Mouse (Mus musculus) heart, postnatal 25 days (tissue): ENCODE data around the gene Knstrn. TPM values are rescaled to one million over a fixed set of nuclear protein-coding genes. Genes with fewer than 3 reads are reported as not detected.

Source experiments
- DNase-seq: peaks from one replicate; pipeline ENCODE4 v3.0.0; 2022; ENCODE audit warnings: low spot score
- intact Hi-C: fragments of 180-260 bp; cut with DNase I; formaldehyde crosslinking; loops from one replicate; pipeline ENCODE4 v1.15.1; 2025
- total RNA-seq, 2 experiments: library from RNA; stranded (reverse); gene quantifications; 2 replicates each; pipeline ENCODE4 v1.2.3; 2021

The Knstrn gene
- total RNA-seq: 1 to 10 TPM; 1.4 to 1.6 TPM

DNA sequence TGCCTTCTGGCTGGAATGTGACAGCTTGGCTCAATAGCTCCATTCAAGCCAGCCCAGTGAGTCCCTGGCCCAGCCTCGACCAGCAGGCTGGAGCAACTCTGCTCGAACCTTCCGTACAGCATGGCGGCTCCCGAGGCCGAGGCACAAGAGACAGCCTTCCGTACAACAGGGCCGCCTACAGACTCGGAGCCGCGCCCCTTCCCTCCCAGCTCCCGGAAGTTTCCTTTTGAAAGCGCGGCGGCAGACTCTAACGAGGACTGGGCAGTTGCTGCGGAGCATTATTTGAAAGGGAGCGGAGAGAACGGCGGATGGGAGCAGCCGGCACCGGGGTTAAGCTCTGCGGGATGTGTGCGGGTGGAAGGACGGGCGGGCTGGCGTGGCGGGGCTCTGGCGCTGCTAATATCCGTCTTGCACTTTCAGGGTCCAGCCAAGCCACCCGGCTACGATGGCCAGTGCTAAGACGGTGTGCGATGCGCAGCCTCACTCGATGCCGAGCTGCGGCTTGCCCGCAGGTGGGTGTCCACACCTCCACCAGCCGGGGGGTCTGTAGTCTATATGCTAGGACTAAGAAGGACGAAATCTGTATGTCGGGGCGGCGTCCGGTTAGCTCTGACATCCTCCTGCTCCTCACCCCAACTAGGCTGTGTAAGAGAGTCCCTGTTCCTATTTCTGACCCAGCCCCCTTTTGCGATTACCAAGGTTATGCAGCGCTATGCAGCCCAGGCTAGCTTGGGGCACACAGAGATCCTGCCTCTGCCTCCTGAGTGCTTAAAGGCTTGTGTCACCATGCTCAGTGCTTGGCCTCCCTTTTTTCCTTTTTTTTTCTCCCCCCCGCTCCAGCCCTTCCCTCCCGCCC lies at the start of gene Knstrn:
TSS of gene Knstrn (plus strand) at position 23 of the 856 bp plus-strand sequence.
- DNase-seq: peak; percentile 56
- intact Hi-C loops: loop anchor here (2.0 to 5.0 kb wide), 2 partner anchors 47 to 68 kb away; partner anchors contain the start of gene Ivd

DNA sequence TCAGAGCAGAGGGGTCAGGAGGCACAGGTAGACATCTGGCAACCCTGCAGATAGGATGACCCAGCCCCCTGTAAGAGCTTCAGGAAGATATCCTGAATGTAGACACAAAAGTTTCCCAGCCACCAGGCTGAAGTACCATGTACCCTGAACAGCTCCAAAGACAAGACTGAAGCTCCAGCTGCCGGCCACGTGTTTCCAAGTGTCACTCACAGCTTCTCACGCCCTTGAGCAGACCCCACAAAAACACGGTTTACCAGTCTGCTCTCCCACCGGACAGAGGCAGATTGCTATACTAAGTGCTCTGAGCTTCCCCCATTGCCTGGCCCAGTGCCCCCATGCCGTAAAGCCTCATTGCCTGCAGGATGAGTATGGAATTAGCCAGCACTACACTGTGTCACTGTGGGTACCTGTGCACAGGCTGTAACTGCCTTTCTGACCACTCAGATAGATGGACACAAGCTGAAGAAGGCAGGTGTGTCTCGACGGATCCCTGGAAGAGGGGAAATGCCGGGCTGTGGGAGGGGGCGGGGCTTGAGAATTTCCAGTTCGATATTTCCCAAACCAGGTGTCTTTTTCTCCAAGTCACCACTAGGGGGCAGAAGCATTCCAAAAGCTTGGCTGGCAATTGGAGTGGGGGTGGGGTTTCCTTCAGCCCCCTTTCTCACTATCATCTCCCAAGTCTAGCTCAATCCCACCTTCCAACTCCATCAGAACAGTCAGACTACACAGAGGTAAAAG lies 49.5 kb upstream of the Knstrn start:
- no peak for DNase-seq
- intact Hi-C loops: loop anchor here (2.0 kb wide), 1 partner anchor 119 kb away; no protein-coding TSS in a partner anchor

DNA sequence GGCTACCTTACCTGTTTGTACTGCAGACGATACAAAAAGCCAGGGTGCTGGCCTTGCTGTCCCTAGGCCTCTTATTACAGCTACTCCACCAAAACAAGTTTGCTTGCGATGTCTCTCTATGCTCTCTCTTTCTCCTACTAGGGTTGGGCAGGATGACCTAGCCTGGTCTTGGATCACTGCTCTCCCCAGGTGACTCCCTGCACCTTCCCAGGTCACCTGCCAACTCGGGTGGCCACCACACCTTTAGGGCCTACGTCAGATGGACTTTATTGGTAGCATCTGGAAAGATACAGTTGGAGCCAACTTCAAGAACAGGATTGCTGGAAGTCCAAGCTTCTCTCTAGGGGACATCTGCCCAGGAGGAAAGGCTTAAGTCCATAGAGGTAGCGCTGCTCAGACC lies 48.9 kb upstream of the Knstrn start:
- DNase-seq: no peak
- intact Hi-C loops: loop anchor here (2.0 to 5.0 kb wide), 2 partner anchors 118 to 207 kb away; no protein-coding TSS in a partner anchor

DNA sequence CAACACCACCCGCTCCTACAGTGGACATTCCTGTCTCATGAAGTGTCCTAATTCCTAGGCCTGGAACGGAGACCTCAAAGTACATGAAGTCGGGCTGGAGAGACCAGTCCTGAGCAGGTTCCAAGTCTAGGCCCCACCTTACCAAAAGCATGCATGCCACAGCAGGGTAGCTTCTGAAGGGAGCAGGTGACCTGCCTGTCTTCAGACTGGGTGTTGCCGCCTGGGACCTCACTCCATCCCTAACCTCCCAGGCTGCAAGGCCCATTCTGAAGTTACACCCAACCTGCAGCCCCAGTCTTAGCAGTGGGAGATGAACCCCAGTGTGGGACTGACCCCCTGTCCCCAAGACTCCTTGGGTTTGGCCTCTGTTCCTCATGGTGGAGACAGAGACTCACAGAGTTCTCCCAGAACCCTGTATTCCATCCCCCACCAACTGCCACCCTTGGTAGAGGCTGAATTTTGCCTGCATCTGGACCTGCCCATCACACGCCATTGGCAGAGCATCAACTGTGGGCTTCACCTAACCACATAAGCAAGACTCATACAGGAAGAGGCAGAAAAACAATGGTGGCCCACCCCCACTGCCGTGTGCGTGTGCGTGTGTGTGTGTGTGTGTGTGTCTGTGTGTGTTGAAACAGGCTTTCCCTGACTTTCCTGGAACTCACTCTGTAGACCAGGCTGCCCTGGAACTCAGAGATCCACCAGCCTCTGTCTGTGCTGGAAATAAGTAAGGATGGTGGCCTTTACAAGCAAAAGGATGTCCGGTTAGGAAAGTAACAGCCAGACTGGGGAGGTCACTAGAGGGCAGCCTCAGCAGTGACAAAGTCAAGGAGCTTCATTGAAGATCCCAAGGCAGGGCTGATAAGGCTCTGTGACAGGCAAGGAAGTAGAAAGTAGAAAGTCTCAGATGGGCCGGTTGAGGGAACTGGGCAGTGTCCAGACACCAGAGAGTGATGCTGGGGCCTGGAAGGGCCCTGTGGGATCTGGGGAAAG lies 47.5 kb upstream of the Knstrn start:
- intact Hi-C loops: loop anchor here (5.0 kb wide), 1 partner anchor 206 kb away; no protein-coding TSS in a partner anchor
- DNase-seq: no peak

DNA sequence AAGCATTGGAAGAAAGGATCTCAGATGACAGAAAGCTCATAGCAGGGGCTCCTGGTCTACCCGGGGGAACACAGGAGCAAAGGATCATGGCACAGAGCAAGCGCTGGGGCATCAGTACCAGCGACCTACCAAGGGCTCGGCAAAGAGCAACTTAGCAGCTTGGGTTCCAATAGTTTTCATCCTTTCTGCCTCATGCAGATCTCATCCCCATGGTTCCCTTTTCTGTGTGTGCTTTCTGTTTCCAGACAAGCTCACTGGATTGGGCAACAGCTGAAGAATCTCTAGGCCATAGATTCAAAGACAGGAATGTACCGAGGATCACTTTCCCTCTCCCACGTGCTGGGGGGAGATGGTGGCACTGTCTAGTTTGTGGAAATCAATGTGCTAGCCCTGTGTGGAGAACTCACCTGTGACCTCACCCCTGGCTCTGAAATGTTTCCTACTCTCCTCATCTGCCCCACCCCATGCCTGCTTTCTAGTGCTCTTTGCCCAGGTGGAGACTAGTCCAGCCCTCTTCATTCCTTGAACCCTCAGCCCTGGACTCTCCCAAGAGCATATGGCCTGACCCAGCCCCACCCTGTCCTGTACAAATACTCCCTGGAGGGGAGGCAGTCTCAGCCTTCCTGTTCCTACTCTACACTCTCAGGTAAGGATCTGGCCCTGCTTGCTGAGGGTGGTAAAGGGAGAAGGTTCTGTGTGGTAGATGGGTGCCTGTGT lies 41.5 kb upstream of the Knstrn start, which contains the start of gene Phgr1:
TSS of gene Phgr1 (plus strand) at position 612 of the 717 bp plus-strand sequence.
- no peak for DNase-seq
- intact Hi-C loops: no loop called here

DNA sequence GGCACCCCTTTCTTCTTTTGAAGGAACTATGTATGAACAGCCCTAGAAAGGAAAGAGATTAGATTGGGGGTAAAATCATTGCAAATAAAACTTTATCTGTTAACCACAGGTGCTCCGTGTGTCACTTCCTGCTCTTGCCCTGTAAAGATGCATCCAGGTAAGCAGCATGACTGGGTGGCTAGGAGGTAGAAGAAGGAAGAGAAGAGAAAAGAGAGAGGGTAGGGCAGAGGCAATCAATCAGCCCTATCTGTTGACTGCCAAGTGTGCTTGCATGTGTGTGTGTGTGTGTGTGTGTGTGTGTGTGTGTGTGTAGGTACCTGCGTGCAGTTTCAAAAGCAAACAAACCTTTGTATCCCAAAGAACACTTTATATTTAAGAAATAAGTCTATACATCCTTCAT lies 39.3 kb upstream of the Knstrn start:
- intact Hi-C loops: no loop called here
- no peak for DNase-seq

DNA sequence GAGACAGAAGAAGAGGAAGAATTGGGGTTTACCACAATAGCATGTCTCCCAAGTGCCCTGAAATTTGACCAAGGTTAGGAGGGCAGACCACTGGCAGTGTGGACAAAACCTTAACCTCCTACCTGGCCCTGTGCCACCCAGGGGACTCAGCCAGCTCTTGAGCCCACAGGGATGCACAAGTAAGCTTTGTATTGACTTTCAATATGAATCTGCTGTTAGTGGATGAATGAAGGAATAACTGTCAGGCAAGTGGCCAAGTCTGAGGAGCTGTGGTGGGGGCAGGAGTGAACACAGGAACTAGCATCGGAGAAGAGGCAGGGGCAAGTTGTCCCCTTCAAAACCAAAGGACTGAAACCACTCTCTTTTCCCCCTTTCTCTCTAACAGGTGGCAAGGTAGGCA lies 38.4 kb upstream of the Knstrn start:
- DNase-seq: no peak
- intact Hi-C loops: no loop called here

DNA sequence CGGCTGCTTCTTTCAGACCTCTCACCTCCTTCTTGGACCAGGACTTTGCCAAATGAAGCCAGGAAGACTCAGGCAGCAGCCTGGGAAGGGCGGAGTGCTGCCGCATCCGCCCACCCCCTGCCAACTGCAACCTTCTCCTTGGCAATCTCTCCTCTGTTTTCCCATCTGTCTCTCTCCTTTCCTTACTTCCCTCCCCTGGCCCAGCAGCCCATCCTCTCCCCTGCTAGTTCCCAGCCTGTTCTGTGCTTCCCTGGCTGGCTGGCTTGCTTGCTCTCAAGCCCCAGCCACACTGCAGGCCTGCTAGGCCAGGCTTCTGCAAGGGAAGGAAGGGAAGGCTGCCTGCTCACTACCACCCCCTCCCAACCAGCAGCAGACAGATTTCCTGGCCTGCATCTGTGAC lies 38.0 kb upstream of the Knstrn start:
- intact Hi-C loops: no loop called here
- DNase-seq: no peak

DNA sequence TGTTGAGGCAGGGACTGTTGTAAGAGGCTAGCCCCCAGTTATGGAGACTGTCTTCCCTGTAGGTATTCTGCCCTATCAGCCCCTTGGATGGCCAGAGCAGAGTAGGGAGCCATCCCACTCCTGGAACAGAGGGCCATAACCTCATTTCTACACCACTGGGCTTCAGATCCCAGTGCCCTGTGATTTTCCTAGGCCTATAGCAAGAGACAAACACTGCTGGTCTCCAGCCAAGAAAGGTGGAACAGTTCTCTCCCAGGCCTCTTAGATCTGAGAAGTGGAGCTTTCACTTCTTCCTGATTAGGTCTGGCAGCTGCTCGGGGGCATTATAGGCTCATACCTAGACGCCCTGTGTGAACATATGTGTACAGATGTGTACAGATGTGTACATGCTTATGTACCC lies 37.5 kb upstream of the Knstrn start:
- no peak for DNase-seq

DNA sequence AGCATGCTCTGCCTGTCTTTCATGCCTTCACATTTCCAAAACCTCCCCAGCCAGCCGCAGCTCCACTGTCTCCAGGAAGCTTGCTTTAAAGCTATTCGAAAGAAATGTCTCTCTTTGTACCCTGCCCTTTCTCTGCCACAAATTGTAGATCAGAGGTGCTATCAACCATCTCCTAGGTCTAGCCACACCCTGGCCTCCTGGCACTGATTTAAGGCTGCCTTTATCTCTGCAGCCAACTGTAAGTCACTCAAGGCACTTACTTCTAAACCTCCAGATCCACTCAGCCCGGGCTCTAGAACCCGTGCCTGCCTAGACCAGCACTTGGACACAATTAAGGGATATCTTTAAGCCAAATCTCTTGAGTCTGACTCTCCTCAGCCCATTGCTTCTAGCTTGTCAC lies 35.4 kb upstream of the Knstrn start:
- DNase-seq: no peak
- intact Hi-C loops: loop anchor here (2.0 kb wide), 1 partner anchor 34 kb away; the partner anchor contains the start of gene Inafm2

More for the DNA sequence above, 37.5 kb upstream of the Knstrn start:
- intact Hi-C loops: no loop called here

DNA sequence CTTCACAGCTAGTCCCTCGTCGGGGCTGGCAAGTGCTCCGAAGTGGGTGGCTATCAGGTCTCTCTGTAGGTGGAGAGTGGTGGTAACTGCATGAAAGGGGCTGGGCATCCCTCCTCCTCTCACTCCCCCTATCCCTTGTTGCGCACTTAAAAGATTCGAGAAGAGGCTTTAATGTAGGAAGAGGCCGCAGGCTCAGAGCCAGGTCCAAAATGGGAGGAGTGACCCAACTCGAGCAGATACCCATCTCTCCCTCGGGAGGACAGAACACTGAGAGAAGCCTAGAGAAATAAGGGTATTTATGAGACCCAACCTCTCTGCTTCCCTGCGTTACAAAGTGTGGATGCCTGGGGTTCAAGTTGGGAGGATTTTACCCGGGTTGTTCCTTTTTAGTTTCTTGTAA lies 34.7 kb upstream of the Knstrn start:
- intact Hi-C loops: loop anchor here (2.0 kb wide), 1 partner anchor 34 kb away; the partner anchor contains the start of gene Inafm2
- DNase-seq: no peak

DNA sequence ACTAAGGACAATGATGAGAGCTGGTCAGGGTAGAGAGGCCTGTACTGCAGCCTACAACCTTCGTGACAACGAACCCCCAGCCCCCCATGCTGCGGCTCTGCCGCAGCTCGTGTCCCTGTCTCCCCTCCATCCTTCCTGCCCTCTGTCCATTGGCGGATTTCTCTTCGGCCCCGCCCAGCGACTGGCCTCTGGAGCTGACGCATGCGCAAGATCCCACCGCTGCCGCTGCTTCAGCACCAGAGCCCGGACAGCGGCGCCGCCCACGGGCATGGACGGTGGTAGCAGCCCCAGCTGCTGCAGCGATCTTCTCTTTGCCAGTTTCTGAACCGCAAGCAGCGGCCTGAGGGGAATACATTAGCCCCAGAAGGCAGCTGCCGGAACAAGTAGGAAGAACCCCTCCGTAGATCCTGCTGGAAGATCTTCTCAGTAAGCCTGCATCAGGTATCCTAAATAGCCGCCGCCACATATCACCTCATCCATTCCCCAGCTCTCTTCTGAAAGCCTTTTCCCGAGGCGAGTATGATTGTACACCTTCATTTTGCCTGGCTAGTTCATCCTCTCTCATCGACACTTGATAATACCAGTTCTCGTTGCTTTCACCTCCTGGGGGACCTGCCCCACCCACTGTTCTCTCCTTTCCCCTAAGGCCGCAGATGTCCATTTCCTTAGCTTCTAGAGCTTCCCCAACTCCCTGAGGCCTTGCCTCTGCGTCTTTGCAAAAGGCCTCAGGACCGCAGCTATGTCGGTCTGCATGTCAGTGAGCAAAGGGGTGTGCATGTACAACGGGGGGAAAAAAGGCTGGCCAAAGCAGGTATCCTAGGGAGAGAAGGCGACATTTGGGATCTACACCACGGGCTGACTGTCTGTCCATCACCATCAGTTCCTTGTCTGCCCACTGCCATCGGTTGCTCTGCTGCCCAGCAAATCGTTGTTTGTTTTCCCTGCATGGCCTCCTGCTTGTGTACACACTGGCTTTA lies 34.0 kb upstream of the Knstrn start, which contains the start of gene Disp2:
TSS of gene Disp2 (plus strand) at position 216 of the 977 bp plus-strand sequence.
- intact Hi-C loops: loop anchor here (2.0 kb wide), 1 partner anchor 35 kb away; the partner anchor contains the start of gene Inafm2
- peak; percentile 84 for DNase-seq

DNA sequence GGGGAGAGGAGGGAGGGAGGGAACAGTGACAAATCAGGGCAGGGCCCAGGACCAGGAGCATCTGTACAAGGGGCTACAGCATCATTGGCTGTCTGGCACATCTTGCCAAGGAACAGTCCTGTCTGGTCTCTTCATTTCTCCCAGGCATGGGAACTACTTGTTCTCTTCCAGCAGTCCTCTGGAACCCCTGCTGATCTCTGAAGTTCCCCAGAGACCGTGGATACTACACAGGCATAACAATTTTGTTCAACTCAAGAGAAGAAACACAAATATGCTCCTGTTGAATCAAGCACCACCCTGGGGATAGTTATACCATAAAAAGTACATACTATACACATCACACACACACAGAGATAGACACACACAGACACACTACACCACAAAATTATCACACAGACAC lies 32.7 kb upstream of the Knstrn start:
- intact Hi-C loops: no loop called here
- no peak for DNase-seq

DNA sequence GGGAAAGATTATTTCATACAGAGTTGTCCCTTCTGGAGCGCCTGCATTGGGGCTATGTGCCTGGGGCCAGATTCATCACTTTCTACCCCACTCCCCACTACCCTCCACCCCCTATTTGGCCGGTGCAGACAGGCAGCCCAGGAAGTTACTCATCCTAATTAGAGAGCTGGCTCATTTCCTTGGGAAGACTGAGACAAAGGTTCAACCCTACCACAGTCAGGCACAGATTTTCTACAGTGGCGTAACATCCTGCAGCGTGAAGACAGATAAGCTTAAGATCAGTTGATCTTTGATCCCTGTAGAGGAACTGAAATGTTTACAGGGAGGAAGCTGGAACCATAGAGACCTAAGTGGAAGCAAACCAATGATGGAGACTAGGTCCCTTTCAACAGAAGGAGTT lies 31.5 kb upstream of the Knstrn start:
- intact Hi-C loops: no loop called here
- no peak for DNase-seq

DNA sequence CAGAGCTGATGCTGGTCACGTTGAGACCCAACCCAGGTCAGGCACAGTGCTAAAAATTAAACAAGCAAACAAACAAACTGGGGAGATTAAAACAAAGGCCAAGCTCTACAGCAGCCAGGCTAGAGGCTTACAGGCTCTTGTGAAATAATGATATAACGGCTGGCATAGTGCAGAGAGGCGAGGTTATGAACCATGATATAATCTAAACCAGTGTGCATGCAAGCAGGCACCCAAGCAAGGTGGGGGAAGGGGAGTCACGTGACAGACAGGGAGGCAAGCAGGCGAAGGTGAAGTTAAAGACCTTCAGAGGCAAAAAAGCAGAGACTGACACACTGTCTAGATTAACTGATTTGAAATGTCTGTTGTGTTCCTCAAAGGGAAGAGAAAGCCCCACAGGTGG lies 30.7 kb upstream of the Knstrn start:
- DNase-seq: no peak
- intact Hi-C loops: no loop called here

DNA sequence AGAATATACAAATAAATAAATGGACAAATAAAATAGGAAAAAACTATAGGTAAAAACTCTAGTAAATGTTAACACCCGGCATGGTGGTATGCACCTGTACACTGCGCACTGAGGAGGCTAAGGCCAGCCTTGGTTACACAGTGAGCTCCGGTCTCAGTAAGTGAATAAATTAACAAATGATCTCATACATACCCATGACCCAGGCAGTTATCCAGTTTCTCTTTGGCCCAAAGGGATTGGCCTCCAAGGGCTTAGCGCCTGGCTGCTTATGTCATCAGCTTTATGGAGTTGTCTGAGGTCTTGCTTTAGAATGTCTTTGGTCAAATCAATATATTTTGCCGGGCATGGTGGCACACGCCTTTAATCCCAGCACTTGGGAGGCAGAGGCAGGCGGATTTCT lies 30.1 kb upstream of the Knstrn start:
- no peak for DNase-seq

DNA sequence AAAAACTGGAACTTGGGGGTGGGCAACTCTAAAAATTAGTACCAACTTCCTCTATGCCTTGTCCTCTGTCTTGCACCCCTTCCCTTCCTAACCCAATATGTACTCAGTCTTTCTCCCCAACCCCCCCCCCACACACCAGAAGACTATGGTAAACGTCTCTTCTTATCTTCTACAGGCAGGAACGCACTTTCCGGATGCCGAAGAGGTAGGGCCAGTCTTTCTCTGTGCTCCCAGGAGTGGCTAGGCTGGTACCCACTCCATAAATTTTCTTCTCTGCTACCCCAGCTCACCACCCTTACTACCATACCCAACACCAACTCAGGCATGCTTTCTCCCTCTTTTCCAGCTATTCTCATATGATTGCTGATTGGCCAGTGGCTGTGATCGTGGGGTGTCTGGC lies 27.3 kb upstream of the Knstrn start:
- intact Hi-C loops: no loop called here

More for the DNA sequence above, 30.1 kb upstream of the Knstrn start:
- intact Hi-C loops: no loop called here

DNA sequence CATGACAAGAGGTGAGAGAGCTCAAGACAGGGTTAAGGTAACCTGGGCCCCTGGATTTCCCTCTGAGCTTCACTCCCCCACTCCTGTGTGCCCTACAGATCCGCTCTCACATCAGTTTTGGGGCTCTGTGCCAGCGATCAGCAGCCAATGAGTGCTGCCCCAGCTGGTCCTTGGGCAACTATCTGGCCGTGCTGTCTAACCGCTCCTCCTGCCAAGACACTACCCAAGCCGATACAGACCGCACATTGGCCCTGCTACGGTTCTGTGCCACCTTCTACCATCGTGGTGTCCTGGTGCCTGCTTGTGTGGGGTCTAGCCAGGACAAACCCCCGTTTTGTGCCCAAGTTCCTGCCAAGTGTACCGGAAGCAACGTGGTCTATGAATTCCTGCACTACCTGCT lies 24.3 kb upstream of the Knstrn start:
- no peak for DNase-seq
- intact Hi-C loops: no loop called here

More for the DNA sequence above, 27.3 kb upstream of the Knstrn start:
- DNase-seq: no peak
